Mouse (Mus musculus) lung, adult 2 months (tissue): ENCODE measurements at regions not wholly inside any gene's neighbourhood (a gene's known extent, or its start where the extent isn't known, plus 50 kb on each side); places are given as distances from the start of the nearest gene placed in this dataset.

ENCODE experiments used
- DNase-seq: peaks from one replicate; pipeline ENCODE4 v3.0.0; 2022
- H3K4me1 ChIP-seq: fragments of 200-500 bp; 2 replicates; pipeline ENCODE4 v1.6.1; 2011; ENCODE audit warnings: low read length; ENCODE audit not compliant: control insufficient read depth, insufficient read depth
- H3K4me3 ChIP-seq: fragments of 200-500 bp; replicated peaks from 2 replicates; pipeline ENCODE3; 2011; ENCODE audit warnings: low read depth, mild to moderate bottlenecking, control low read depth, low read length; ENCODE audit errors: extremely low read depth
- CTCF ChIP-seq: fragments of 200-500 bp; IDR thresholded peaks from 2 replicates; pipeline ENCODE4 v1.5.1; 2011; ENCODE audit warnings: mild to moderate bottlenecking, low read length, control low read depth; ENCODE audit not compliant: insufficient read depth
- POLR2A ChIP-seq: fragments of 200-500 bp; IDR thresholded peaks from 2 replicates; pipeline ENCODE4 v1.6.1; 2011; ENCODE audit warnings: low read depth, mild to moderate bottlenecking, control low read depth, low read length, borderline replicate concordance; ENCODE audit errors: extremely low read depth
- whole genome bisulfite sequencing: fragments of 180-500 bp; shearing (Covaris S2); methylation state at CpG from one replicate; pipeline ENCODE4 v1.1.7; 2018; 5-methylcytosine and 5-hydroxymethylcytosine counted together

DNA sequence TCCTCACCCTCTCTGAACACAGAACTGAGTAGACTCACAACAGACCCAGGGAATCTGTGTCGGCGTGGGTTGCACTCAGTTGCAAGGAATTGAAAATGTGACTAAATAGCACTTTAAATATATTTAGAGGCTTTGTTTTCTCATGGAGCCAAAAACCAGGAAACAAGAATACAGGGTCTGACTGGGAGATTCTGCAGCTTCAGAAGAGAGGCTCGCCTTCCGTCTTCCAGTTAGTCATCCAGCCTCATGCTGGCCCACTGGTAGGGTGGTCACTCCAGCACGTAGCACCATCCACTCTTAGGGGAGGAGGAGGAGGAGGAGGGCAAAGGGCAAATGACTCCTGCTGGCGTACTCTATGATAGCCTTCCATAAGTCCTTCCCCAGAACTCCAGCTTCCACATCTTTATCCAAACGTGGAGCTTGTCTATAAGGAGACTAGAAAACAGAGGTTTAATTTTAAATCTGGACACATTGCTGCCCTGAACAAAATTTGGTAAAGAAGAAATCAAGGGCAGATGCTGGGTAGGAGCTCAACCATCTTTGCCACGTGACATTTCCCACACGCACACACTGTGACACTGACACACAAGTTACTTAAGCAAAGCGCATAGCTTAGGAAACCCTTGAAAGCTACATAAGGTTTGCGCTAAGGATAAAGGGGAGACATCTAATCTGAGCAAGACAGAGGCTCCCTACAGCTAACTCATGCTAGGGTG is 60.8 kb downstream of the Mis18a start:
- TF ChIP-seq CTCF, result no peak
- no peak for TF ChIP-seq POLR2A
- no peak overlapping the region for H3K4me3 ChIP-seq
- H3K4me1 ChIP-seq, result no peaks in the 10 kb centered on the region
- no peak for DNase-seq
- WGBS, result 88% methylated on average over 11 of the region's 11 CpGs

DNA sequence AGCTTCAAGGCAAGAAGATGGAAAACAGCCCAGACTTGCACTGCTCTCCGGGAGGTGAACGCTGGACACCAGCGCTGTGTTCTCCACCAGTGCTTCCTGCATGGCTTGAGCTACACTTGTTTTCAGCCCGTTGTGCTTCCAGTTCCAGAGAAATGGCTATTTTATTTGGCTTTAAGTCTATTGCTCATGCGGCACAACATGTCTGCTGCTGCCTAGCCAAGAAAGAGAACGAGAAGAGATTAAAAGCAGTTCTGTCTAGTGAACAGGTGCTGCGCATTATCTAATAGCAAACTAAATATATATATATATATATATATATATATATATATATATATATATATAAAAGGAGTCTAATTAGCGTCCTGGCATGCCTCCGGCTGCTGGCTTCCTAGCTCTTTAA is 63.1 kb downstream of the Mis18a start:
- WGBS, result 64% methylated on average over 9 of the region's 9 CpGs

DNA sequence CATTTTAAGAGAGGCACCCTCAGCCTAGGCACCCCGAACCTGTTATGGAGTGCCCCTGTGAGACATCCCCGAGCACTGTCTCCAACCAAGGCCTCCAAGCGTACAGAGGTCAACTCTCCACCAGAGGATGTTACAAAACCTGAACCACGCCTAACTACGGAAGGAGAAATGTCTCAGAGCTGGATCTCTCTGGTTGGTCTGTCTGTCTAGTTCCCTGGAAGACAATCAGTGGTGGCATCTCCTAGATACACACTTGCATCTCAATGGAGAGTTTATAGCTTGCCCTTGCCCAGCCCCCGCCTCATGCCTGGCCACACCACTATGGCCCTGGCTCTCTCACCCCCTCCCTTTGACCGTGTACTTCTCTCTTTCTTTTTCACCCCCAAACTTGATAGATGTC is 69.2 kb downstream of the Mis18a start:
- no peak for DNase-seq
- Histone ChIP-seq H3K4me3 (no peak overlapping the region), H3K4me1 (no peaks in the 10 kb centered on the region)
- 82% methylated on average over 7 of the region's 7 CpGs for WGBS
- TF ChIP-seq CTCF (no peak), POLR2A (no peak)

More for the DNA sequence above, 63.1 kb downstream of the Mis18a start:
- TF ChIP-seq POLR2A, result no peak
- TF ChIP-seq CTCF, result no peak
- H3K4me1 ChIP-seq, result no peaks in the 10 kb centered on the region
- H3K4me3 ChIP-seq, result no peak overlapping the region
- no peak for DNase-seq

DNA sequence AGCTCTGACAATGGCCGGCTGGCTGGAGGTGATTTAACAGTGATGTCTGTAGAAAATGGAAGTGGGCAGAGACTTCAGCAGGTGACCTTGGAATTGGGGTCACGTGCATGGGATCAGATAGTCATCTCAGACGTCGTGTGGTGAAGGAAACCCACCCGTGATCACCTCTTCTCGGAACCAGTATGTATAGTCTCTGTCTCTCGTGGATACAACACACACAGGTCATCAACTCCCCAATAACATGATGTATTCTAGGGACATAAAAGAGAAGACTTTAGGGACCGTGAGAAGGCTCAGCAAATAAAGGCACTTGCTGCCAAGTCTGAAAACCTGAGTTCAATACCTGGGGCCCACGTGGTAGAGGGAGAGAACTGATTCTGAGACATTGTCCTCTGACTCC is 70.2 kb downstream of the Mis18a start:
- WGBS, result 70% methylated on average over 9 of the region's 9 CpGs
- H3K4me1 ChIP-seq, result no peaks in the 10 kb centered on the region
- TF ChIP-seq POLR2A (no peak), CTCF (no peak)

DNA sequence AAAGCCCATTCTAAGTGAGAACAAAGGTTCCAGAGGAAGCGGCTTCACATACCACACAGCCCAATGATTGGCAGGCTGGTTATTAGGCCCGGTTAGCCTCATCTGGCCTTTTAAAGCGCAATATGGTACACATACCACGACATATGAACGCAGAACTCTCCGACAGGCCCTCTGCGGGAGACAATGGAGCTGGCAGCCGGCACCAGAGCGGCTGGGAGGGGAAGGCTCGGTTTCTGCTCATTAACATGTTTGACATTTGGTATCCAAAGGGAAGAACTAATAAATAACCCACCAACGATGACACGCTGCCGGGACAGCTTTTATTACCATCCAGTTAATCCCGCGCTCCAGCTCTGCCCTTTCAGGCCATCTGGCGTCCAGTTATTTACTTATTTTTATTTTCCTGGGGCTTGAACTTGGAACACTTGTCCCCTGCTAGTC is 70.6 kb downstream of the Mis18a start:
- H3K4me3 ChIP-seq, result no peak overlapping the region
- H3K4me1 ChIP-seq, result no peaks in the 10 kb centered on the region
- WGBS, result 72% methylated on average over 16 of the region's 16 CpGs
- TF ChIP-seq POLR2A (no peak), CTCF (no peak)
- no peak for DNase-seq

More for the DNA sequence above, 70.2 kb downstream of the Mis18a start:
- no peak overlapping the region for H3K4me3 ChIP-seq
- DNase-seq, result no peak

DNA sequence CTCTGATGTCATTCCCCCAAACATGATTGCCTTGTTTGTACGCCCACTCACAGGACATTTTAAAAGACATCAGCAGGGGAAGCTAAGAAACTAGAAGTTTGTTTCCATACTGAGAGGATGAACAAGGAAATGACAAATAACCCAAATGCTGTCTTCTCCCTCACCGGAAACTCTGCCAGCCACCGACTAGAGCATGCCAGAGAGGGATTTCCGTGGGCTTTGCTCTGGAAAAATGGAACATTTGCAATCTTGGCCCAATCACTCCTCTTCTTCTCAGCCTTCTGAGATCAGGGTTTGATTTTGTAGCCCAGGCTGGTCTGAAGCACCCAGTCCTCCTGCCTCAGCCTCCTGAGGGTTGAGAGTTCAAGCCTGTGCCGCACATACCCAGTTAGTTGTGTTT is 72.4 kb downstream of the Mis18a start:
- no peaks in the 10 kb centered on the region for H3K4me1 ChIP-seq
- WGBS, result 83% methylated on average over 5 of the region's 5 CpGs
- no peak for DNase-seq
- H3K4me3 ChIP-seq, result no peak overlapping the region
- TF ChIP-seq CTCF (no peak), POLR2A (no peak)

DNA sequence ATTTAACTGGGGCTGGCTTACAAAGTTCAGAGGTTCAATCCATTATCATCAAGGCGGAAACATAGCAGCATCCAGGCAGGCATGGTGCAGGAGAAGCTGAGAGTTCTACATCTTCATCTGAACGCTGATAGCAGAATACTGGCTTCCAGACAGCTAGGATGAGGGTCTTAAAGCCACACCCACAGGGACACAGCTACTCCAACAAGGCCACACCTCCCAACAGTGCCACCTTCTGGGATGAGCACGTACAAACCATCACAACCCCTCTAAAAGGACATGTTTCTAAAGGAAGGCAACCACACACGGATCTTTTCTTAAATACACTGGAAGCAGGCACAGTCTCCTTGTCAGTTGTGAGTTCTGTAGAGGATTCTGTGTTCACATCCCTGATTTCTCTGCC is 74.4 kb downstream of the Mis18a start:
- DNase-seq, result no peak
- 63% methylated on average over 4 of the region's 4 CpGs for WGBS
- no peaks in the 10 kb centered on the region for H3K4me1 ChIP-seq
- TF ChIP-seq CTCF (no peak), POLR2A (no peak)
- H3K4me3 ChIP-seq, result no peak overlapping the region

DNA sequence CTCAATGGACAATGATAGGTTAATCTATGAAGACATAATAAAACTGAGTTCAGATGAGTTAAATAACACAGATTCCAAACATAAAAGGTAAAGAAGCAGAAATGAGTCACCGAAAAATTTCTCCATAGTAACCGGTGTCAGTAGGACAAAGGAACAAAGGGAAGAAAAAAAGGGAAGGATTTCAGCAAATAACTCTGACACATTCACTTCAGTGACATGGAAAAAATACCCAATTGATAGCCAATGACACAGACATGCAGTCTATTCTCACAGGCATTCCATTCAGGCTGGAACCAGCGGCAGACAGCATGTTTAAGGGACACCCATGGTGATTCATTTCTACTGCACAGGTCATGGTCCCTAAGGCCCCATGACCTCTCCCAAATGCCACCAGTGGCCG is 79.0 kb downstream of the Mis18a start:
- 74% methylated on average over 4 of the region's 4 CpGs for WGBS
- no peak for DNase-seq
- H3K4me1 ChIP-seq, result no peaks in the 10 kb centered on the region
- H3K4me3 ChIP-seq, result no peak overlapping the region
- TF ChIP-seq CTCF, result no peak
- TF ChIP-seq POLR2A, result no peak

DNA sequence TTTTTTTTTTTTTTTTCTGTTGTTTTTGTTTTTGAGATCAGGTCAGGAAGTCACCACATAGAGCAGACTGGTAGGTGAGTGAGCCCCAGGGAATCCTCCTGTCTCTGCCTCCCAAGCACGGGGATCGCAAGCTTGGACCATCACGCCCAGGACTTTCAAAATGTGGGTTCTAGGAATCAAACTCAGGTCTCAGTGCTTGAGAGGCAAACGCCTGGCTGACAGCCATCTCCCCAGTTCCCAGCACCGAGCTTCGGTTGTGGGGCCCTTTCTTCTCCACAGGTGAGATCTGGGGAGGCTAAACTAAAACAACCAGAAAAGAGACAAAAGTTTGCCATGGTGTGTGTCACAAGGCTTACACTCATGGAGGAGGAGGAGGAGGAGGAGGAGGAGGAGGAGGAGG is 84.5 kb downstream of the Mis18a start:
- no peaks in the 10 kb centered on the region for H3K4me1 ChIP-seq
- TF ChIP-seq CTCF, result no peak
- TF ChIP-seq POLR2A, result no peak
- WGBS, result 88% methylated on average over 6 of the region's 6 CpGs
- no peak overlapping the region for H3K4me3 ChIP-seq
- no peak for DNase-seq

DNA sequence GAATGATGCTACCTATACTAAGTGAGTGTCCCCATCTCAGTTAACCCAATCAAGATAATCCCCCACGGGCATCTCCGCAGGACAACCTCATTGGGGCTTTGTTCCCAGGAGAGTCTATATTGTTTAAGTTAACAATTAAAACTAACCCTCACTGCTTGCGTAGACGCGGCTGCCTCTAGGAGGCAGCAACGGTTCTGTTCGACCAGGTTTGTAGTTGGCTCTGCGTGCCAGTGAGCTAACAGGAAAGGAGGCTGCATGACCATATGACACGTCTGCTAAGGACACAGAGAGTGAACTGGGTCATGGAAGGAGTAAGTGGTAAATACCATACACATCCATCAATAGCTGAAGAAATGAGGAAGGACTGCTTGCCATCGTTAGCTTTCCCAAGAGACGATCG is 92.0 kb downstream of the Mis18a start:
- 41% methylated on average over 12 of the region's 12 CpGs for WGBS

DNA sequence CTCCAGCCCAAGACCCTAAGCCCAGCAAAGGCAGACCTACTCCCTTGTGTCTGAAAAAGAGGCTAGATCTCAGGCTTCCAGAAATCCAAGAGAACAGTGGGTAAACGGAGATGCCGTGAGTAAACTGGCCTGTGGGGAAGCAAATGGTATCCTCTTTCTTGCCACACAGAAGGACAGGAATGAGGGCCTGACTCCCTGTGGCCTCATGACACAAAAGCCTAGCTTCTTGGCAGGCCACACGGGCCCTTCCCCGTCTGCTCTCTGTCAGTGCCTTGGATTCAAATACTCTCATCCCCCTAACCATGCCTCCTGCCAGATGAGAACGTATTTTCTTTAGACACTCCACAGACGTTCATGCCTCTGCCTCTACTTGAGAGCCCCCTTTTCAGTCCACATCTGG is 97.2 kb downstream of the Mis18a start:
- Histone ChIP-seq H3K4me1 (peaks cover 7% of the 10 kb centered on the region; the same call in 1 of the 2 replicates), H3K4me3 (no peak overlapping the region)
- TF ChIP-seq CTCF (no peak), POLR2A (no peak)
- 66% methylated on average over 6 of the region's 6 CpGs for WGBS
- DNase-seq, result no peak

More for the DNA sequence above, 92.0 kb downstream of the Mis18a start:
- DNase-seq, result no peak
- Histone ChIP-seq H3K4me3 (no peak overlapping the region), H3K4me1 (no peaks in the 10 kb centered on the region)
- TF ChIP-seq POLR2A (no peak), CTCF (peak; percentile 63; the same call in 1 of the 2 replicates)
